Mouse (Mus musculus) right cerebral cortex, adult 2 months (tissue): ENCODE data around the gene Tppp.
"Not testable (repeated sequence)": the region's sequence is repeated elsewhere in the genome, so short reads cannot be mapped to it uniquely, and the experiment has no call there.

Source experiments
- DNase-seq, 2 experiments: peaks; one replicate each; pipeline ENCODE4 v3.0.0; 2021 to 2022; ENCODE audit warnings: low spot score in 2 of 2

Tppp gene

DNA sequence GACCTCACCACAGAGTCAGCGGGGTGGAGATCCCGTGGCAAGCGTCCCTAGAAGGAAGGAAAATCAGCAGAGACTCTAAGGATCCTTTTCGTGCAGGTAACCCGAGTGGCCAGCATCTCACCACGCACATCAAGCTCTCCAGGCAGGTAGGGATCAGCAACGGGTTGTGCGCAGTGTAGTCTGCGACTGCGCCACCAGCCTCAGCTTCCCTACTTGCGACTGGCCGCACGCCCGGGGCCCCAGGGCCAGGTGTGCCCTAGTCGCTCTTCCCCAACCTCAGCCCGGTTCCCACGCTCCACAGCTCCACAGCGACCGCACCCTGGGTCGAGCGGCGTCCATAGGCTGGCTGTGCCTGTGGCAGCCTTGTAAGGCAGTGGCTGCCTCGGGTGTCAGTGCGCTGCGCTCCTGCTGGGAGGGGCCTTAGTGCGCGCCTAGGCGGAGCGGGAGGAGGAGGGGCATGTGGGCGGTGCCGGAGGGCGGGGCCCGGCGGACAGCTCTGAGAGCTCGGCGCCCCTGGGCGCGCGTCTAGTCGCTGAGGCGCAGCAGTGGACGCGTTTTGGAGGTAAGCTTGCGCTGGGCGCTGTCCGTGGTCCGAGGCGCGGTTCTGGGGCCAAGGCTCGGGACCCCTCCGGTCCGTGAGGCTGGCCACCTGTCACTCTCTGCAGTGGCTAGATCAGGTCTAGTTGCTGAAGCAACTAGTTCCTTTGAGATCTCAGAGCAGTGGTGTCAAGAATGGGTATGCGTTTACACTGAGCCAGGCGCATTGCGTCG, at the start of gene Tppp:
Gene Tppp, plus strand, starts transcription at position 460 of the 771 bp plus-strand sequence.
- peak; percentile 94 to 95 for DNase-seq

GRCm38 (mm10) chr13:73960117-73960652, 49.0 kb upstream of the Tppp start:
- DNase-seq: peak in 1 of 2 experiments; percentile 27

DNA sequence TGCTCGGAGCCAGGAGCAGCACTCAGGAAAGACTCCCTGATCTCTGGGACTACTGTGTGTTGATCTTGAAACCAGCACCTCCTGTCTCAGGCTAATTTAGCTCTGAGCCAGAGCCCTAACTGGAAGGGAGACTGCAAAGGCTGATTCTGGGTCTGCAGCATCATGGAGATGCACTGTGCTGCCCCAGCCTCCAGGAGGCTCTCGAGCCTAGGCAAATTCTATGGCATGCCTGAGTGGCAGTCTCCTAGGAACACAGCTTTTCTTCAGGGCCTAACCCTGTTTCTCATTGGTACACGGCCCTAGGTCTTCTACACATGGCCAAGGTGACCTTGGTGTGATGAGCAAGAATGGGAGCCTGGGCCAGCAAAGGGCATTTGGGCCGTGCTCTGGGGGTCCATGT, 48.0 kb upstream of the Tppp start:
- no peak for DNase-seq

- DNase-seq: no peak
These were observed 45.7 kb upstream of the Tppp start, which contains the start of gene Zdhhc11 for GRCm38 (mm10) chr13:73963551-73963950. Zdhhc11 (plus strand) TSS chr13:73963851.

- DNase-seq: peak; percentile 48 to 58
These were observed 38.4 kb upstream of the Tppp start for GRCm38 (mm10) chr13:73970545-73971448.

DNA sequence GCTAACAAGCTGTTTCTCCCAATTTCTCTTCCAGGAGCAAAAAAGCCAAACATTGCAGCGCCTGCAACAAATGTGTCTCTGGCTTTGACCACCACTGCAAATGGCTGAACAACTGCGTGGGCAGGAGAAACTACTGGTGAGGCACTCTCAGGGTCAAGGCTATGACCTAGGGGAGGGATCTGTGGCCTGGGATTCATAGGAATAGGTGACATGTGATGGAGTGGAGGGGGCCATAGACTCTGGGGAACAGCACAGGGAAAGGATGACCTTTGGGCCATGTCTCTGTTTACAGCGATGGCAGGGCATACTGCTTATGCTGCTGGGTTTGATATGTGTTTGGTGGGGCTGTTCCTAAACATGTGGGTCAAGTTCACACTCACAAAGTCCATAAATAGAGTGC, 34.7 kb upstream of the Tppp start:
- no peak for DNase-seq

GRCm38 (mm10) chr13:73976935-73977334, 32.3 kb upstream of the Tppp start:
- DNase-seq: no peak

DNA sequence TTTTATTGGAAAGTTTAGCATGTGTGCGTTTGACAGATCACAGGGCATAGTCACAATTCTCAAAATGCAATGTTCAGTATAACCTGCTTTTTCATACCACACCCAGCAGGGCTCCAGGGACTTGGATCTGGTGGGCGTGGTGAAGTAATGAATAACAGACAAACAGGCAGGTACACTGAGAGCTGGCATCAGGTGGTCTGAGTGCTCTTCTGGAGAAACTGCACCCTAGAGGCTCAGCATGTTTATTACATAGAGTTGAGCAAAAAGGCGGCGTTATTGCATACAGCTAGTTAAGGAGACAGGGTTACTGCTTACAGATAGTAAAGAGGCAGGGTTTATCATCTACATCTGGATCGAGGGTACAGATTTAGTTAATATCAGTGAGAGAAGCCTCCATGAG, 18.9 kb upstream of the Tppp start:
- no peak for DNase-seq

GRCm38 (mm10) chr13:73990761-73991160, 18.4 kb upstream of the Tppp start:
- DNase-seq: no peak

GRCm38 (mm10) chr13:73991267-73991666, 17.9 kb upstream of the Tppp start:
- DNase-seq: no peak

DNA sequence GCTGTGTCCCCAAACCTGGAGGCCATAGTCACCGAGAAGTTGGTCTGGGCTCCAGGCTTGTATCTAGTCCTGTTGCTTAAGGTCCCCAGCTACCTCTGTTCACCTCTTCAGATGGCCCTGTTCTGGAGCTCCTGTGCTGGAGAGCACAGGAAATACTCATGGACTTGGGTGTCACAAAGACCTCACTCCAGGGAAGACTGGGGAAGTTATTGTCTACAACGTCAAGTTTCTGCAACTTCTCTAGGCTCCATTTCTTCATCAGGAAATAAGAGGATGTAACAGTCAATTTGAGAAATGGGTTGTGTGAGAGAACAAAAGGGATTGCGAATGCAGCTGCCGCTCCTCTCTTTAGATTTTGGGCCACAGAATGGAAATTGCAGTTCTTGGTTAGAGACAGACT, 12.8 kb upstream of the Tppp start:
- no peak for DNase-seq

- no peak for DNase-seq
These were observed 8.7 kb upstream of the Tppp start for GRCm38 (mm10) chr13:74000519-74000918.

DNA sequence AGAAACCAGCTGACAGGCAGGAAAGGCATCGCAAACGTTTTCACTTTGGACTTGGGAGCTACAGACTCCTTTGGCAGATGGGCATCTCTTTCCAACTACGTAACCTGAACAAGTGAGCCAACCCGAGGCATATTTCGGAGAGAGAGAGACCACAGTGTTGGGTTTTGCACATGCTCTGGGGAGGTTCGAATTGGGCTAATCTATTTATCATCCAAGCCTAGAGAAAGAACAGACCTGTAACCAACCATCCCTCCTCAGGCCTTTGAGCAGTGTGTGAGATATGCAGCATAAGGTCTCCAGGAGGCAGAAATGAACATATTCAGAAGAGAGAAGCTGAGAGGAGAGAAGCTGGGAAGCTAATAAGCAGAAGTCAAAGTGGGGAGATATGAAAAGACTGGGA, 8.2 kb upstream of the Tppp start:
- DNase-seq: no peak

DNA sequence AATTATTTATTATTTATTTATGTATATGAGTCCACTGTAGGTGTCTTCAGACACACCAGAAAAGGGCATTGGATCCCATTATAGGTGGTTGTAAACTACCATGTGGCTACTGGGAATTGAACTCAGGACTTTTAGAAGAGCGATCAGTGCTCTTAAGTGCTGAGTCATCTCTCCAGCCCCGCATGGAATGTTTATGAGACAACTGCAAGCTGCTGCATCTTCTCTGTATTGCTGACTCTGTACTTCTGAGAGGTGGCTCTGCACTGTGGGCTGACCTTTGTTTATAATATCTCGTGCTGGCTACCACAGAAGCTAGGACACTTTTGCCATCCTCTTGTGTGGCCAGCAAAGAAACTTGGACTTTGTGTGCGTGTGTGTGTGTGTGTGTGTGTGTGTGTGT, 7.7 kb upstream of the Tppp start:
- DNase-seq: no peak

- not testable (repeated sequence) for DNase-seq
These were observed 2.3 kb upstream of the Tppp start for GRCm38 (mm10) chr13:74006881-74007280.

GRCm38 (mm10) chr13:74008216-74008615, 991 bp upstream of the Tppp start:
- not testable (repeated sequence) for DNase-seq

GRCm38 (mm10) chr13:74009791-74010614, 796 bp downstream of the Tppp start:
- DNase-seq: peak; percentile 81 to 85

- peak; percentile 56 to 66 for DNase-seq
These were observed 1.5 kb downstream of the Tppp start for GRCm38 (mm10) chr13:74010678-74011077.

DNA sequence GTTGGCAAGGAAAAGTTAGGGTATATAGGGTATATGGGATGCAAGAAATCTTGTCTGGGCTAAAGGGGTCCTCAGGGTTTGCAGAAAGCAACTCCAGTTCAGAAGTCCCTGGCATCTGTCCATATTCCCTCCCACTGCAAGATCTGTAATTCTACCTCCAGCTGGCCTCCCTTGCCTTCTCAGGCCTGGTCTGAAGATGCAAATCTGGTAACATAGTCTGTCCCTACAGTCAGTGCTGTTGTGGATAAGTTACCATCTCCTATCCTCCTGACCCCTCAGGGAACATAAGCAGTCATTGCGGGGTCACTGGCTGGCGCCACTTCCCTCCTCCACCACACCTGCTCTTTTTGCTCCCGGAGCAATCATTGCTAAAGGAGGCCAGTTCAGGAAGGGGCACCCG, 6.7 kb downstream of the Tppp start:
- DNase-seq: no peak

DNA sequence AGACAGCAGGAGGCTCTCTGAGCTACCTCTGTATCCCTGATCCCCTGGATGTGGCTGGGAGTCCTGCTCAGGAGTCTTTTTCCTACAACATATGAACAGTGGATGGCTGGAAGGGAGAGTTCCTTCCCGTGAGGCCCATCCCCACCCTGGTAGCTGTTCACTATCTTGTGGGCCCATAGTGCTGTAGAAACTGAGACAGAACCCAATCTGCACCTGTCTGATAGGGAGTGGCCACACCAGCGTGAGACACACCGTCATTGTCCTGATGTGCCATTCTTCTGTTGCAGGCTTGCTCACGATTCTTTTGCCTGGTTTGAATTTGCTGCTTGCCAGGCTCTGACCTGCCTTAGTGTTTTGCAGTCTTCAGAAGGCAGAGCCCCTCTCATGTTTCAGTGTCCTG, 8.2 kb downstream of the Tppp start:
- DNase-seq: no peak

GRCm38 (mm10) chr13:74019006-74019405, 9.8 kb downstream of the Tppp start:
- not testable (repeated sequence) for DNase-seq
